8 mouse cellular contexts compared by ENCODE assay signal in the genomic region with DNA sequence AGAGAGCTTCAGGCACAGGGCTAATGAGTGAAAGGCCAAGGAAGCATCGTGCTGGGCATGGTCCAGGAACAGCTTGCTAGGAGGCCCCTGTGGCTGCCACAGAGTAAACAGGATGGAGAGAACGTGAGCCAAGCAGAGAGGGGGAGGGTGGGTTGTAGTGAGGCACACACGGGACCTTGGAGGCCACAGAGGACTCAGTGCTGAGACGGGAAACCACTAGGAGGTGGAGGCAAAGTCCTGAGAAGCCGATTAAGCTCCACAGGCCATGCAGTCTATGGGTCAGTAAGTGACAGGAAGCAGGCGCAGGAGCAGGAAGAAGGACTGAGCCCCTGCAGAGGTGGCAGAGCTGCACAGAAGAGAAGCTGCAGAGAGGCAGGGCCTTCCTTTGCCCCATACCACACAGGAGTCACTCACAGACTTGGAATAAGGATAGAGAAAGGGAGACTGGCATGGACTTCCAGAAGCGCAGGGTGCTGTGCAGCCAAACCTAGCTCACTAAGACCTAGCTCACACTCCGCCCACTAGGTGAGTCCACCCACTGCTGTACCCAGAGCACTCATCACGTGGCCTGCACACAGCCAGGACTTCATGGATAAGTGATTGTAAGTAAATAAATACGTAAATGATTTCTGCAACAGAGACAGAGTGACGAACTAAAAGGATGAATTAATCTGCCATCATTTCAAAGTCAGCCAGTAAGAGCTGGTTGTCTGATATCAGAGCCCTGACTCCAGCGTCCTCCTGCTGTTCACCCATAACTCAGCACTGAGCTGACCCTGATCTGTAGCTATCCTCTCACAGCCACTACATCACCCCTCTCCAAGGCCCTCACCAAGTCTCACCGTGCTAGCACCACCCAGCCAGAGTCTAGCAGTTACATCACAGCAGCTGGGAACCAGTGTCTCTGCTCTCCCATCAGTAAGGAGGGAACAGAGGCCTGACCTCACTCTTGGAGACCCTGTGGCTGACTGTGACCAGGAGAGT. TPM values are rescaled to one million over a fixed set of nuclear protein-coding genes. Genes with fewer than 3 reads are reported as not detected.
DNase-seq lines count a peak whose midpoint lies in the region; ATAC-seq lines count a peak whose summit lies in the region.

No protein-coding gene starts in this region.

- H3K36me3 ChIP-seq in embryonic facial prominence, embryonic 15.5 days: peaks cover 54% of the 10 kb centered on the region

- peak; percentile 63 to 81 for DNase-seq in adrenal gland, adult (ENCODE audit: inconsistent age in 2 of 2, low spot score in 1 of 2)
- DNase-seq in adrenal gland, postnatal 4 days (ENCODE audit: low spot score in 2 of 2): no peak
- DNase-seq in adrenal gland, adult 8-10 months: peak; percentile 51
- peak; percentile 56 for DNase-seq in heart, postnatal 4 days
- DNase-seq in left cerebral cortex, adult 11 months (ENCODE audit: low spot score): peak; percentile 40
- peak; percentile 80 for DNase-seq in lung, postnatal 25 days (ENCODE audit: low spot score)

- no peak overlapping the region for H3K4me2 ChIP-seq in embryonic facial prominence, embryonic 15.5 days (replicated peaks)

- 49% methylated on average over 13 of the region's 13 CpGs for WGBS in embryonic facial prominence, embryonic 15.5 days

- peak; percentile 72 for ATAC-seq in embryonic facial prominence, embryonic 15.5 days (ENCODE audit: insufficient number of reproducible peaks, low FRiP score, low TSS enrichment, low read depth)
- no peak for ATAC-seq in granulocyte monocyte progenitor cell, adult 5-6 weeks (replicated peaks; ENCODE audit: poor library complexity, severe bottlenecking)

- no peaks in the 10 kb centered on the region for H3K27me3 ChIP-seq in embryonic facial prominence, embryonic 15.5 days

- H3K9ac ChIP-seq in embryonic facial prominence, embryonic 15.5 days: no peak overlapping the region

- no peaks in the 10 kb centered on the region for H3K9me3 ChIP-seq in embryonic facial prominence, embryonic 15.5 days (replicated peaks)

- H3K27ac ChIP-seq in embryonic facial prominence, embryonic 15.5 days (replicated peaks): peak overlapping the region; percentile 49

- no peak overlapping the region for H3K4me3 ChIP-seq in embryonic facial prominence, embryonic 15.5 days (replicated peaks)

- peaks cover 13% of the 10 kb centered on the region for H3K4me1 ChIP-seq in embryonic facial prominence, embryonic 15.5 days

RNA-seq across cellular contexts. Expression of a gene that starts 30.6 kb away (rescaled TPM):
- total RNA-seq in adrenal gland, postnatal 4 days (2021): 100 to 1,000 TPM; 108 to 118 TPM
- 100 to 1,000 TPM in 3 of 4 experiments, 10 to 100 TPM in 1; 98.9 to 144 (median 104) TPM for total RNA-seq in adrenal gland, adult 8-10 months (2022)
- polyA plus RNA-seq in embryonic facial prominence, embryonic 15.5 days (2015; fragmentation: Nextera tagmentation; extraction: Ambion mirVana): 126 and 132 TPM in 2 replicates
- total RNA-seq in heart, postnatal 4 days (2021): 10 to 100 TPM; 60.2 to 61.4 TPM
- total RNA-seq in granulocyte monocyte progenitor cell, adult 5-6 weeks (2014; fragmentation: Nextera tagmentation): 35.6 and 40.9 TPM in 2 replicates
- total RNA-seq in granulocyte monocyte progenitor cell, adult 5-6 weeks (2017): 26.2 and 38.6 TPM in 2 replicates

RNA-seq across cellular contexts. Expression of a gene that starts 57.9 kb away (rescaled TPM):
- total RNA-seq in adrenal gland, postnatal 4 days (2021): 10 to 100 TPM; 21.0 to 24.5 TPM
- 10 to 100 TPM; 11.8 to 20.3 (median 15.2) TPM for total RNA-seq in adrenal gland, adult 8-10 months (2022)
- 7.2 and 8.1 TPM in 2 replicates for polyA plus RNA-seq in embryonic facial prominence, embryonic 15.5 days (2015; fragmentation: Nextera tagmentation; extraction: Ambion mirVana)
- 10 to 100 TPM; 10.2 to 10.6 TPM for total RNA-seq in heart, postnatal 4 days (2021)
- total RNA-seq in granulocyte monocyte progenitor cell, adult 5-6 weeks (2014; fragmentation: Nextera tagmentation): 30.8 and 40.3 TPM in 2 replicates
- total RNA-seq in granulocyte monocyte progenitor cell, adult 5-6 weeks (2017): 16.1 and 21.2 TPM in 2 replicates

Comparison
In these comparisons a context has a peak if more than half of its experiments do, and no peak if none do; other contexts are left out.
1. DNase-seq: peak in adrenal gland, adult (2 of 2), adrenal gland, adult 8-10 months (single experiment), heart, postnatal 4 days (single experiment), left cerebral cortex, adult 11 months (single experiment) and lung, postnatal 25 days (single experiment); none in adrenal gland, postnatal 4 days (0 of 2).